Mouse (Mus musculus): ENCODE measurements around the gene Slc26a10.

Gene Slc26a10

DNA sequence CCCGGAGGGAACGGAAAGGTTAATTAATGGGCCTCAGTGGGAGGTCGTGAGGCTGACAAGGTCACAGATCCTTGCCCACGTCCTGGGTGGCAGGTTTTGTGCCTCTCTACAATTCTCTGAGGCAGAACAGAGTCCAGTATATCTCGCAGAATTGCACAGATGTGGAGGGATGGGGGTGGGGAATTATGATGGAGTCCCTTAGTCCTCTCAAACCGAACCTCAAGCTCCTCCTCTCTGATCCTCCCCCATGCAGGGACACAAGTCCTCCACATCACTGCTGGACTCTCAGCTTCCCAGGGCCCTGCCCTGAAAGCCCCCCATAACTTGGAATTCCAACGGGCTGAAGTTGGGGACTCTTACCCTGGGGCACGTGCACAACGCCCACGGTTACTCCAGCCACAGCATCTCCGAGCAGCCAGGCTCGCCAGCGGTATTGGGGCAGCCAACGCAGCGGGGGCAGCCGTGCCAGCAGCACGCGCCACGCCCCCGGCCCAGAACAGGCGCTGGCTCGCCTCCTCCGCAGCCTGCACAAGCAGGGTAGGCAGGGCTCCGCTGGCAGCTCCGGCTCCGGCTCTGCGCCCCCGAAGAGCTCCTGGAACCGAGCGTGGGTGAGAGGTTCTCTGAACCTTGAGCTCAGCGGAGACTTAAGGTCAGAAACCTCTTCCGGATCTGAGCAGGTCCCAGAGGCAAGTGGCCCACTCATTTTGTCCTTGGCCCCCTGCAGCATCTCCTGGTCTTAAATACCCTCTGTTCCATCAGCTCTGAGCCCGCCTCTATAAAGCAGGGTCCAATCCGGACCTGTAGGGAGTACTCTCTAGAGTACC is at the start of gene Slc26a10:
TSS of gene Slc26a10 (minus strand) at position 775 of the 824 bp plus-strand sequence.
- in situ Hi-C loops (cut with MseI, MboI): loop anchor here (5.0 kb wide), 2 partner anchors 42 to 47 kb away; no protein-coding TSS in a partner anchor

GRCm38 (mm10) chr10:127228897-127229296 is 48.5 kb upstream of the Slc26a10 start:
- in situ Hi-C loops (cut with MseI, MboI): loop anchor here in 1 of 2 experiments (5.0 kb wide), 1 partner anchor 52 kb away; no protein-coding TSS in a partner anchor

DNA sequence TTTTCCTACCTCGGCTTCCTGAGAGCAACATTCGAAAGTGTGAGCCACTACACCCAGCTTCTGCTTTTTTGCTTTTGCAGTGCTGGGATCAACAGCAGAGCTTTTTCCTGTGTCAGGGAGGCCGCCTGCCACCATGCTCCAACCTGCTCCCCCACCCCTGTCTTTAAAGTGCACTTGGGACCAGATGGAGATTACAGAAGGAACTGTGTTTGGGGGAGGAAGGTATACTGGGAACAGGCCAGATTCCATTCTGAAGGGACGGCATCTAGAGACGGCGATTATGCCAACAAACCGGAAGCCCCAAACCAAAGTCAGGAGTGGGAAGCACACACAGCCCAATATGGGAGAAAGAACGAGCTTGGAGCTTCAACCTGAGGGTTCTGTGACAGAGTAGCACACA is 46.7 kb upstream of the Slc26a10 start:
- in situ Hi-C loops (cut with MseI, MboI): loop anchor here in 1 of 2 experiments (5.0 kb wide), 1 partner anchor 50 kb away; no protein-coding TSS in a partner anchor

DNA sequence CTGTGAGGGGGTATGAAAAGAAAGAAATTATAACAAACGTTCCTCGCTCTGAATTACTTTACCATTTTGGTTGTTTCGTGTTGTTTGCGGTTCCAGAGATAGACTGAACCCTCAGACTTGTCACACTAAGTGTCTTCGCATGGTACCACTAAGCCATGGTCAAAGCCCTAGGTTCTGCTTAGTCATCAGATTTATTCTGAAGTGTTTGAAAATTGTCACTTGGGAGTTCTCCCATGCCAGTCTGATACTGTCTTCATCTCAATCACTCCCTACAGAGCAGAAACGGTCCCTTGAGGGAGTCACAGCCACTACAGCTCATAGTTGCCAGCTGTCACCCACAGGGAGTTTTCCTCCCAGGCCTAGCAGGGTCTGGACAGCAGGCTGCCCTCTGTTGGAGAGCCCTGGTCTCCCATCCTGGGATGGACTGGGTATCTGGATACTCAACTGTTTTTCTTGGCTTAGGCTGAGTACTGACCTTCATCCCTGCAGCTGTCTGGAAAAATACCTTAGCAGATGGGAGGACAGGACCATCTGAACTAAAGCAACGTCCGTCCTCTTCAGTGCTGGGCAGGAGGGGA is 46.0 kb upstream of the Slc26a10 start:
- in situ Hi-C loops (cut with MseI, MboI): loop anchor here in 1 of 2 experiments (5.0 kb wide), 1 partner anchor 49 kb away; no protein-coding TSS in a partner anchor

DNA sequence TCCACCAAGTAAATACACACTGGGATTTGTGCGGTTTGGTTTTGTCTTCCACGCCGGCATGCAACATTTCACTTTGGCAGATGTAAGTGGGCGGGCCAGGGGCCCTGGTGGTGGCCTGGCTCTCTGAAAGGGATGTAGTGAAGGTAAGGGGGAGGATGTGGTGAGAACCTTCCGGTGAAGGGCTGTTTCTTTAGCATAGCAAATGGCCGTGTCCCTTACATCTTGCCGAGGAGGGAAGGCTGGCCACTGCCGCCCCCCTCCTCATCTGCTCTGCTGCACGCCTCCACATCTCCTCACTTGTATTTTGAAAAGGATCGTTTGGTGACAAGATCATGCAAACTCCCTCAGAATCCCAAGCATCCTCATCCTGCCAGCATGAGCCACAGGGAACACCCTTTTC is 45.3 kb upstream of the Slc26a10 start:
- in situ Hi-C loops (cut with MseI, MboI): loop anchor here in 1 of 2 experiments (5.0 kb wide), 1 partner anchor 48 kb away; no protein-coding TSS in a partner anchor

DNA sequence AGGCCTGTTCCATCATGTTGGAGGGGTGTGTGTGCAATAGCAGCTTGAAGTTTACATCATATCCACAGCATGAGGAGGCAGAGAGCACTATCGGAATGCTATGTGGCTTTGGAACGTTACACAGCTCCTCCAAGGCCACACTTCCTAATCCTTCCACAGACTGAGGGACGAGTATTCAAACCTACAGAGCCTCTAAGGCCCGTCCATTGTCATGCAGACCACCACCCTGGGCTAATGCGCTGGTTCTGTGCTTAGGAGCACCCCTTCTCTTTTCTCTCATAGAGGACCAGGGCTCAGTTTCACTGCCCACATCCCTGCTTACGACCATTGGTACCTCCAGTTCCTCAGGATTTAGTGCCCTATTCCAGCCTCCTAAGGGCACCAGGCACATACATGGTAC is 44.8 kb upstream of the Slc26a10 start:
- in situ Hi-C loops (cut with MseI, MboI): loop anchor here in 1 of 2 experiments (5.0 kb wide), 1 partner anchor 48 kb away; no protein-coding TSS in a partner anchor

GRCm38 (mm10) chr10:127218339-127218738 is 37.9 kb upstream of the Slc26a10 start:
- in situ Hi-C loops (cut with MseI, MboI): no loop called here

DNA sequence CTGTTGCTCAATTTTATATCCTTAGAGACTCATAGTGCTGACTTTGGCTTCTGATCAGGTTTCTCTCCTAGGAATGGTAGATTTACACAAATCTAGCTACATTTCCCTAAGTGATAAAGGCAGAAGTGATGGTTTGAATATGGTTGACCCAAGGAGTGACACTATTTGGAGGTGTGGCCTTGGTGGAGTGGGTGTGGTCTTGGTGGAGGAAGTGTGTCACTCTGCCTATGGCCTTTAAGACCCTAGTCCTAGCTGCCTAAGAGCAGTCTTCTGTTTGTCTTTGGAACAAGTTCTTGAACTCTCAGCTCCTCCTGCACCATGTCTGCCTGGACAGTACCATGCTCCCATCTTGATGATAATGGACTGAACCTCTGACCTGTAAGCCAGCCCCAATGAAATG is 36.7 kb upstream of the Slc26a10 start:
- in situ Hi-C loops (cut with MseI, MboI): no loop called here

DNA sequence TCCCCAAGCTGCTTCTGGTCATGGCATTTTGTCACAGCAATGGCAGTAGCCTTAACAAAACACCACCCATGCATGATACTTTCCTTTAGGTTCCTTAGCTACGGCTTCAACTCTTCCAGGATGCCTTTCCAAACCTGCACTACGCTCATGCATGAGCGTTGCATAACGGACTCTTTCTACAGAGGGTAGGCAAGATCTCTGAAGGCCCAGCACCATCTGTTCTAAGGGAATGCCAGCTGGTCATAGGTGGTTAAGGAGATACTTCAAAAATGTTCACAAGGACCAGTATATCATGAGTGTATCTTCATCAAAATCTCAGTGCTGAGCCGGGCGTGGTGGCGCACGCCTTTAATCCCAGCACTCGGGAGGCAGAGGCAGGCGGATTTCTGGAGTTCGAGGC is 36.0 kb upstream of the Slc26a10 start:
- in situ Hi-C loops (cut with MseI, MboI): no loop called here

DNA sequence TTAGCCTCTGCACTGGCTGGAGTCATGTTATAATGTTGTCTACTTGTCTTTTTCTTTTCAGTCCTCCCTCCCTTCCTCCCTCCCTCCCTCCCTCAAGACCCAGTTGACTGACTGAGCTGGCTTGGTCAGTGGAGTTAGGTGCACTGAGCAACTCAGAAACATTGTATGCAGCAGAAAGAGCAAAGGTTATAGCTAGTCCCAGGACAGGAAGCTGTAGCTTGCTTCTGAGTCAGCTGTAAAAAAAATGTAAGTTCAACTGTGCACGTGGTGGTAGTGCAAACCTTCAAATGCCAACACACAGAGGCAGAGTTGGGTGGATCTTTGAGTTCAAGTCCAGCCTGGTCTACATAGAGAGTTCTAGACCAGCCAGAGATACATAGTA is 34.0 kb upstream of the Slc26a10 start:
- in situ Hi-C loops (cut with MseI, MboI): no loop called here

DNA sequence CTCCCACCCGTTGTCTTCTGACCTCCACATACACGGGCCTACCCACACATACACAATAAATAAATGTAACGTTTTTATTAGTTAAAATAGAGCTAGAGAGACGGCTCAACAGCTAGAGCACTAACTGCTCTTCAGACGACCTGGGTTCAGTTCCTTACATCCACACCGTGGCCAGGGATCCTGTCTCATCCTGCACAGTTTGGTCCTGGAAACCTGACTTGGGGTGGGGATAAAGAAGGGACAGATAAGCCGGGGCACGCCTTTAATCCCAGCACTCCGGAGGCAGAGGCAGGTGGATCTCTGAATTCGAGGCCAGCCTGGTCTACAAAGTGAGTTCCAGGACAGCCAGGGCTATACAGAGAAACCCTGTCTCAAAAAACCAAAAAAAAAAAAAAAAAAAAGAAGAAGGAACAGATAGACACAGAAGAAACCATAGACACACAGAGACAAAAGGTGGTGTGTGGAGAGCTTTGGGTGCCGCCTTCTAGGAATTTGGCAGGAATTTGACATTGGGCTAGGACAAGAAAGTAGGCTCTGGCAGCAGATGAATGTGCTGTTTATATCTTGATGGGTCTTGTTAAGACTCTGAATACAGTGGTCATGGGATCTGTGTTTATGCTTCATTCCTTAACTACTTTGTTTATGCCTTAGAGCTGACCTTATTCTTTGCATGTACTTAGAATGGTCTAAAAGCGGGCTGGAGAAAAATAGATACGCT is 33.4 kb upstream of the Slc26a10 start:
- in situ Hi-C loops (cut with MseI, MboI): no loop called here

DNA sequence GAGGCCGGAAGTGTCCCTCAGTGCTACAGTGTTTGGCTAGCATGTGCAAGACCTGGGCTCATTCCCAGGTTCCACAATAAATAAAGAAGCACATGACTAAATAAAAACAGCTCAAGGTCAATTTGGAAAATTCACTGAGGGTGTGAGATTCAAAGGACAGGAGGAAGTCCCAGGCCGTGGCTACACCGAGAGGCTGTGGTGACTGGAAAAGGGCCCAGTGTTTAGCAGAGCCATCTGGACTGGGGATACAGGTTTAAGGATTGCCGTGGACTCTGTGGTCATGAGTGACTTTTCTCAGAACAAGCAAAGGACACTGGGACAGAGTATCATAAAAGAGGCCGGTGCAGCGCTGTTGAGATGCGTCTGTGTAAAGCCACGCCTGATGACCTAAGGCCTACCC is 32.8 kb upstream of the Slc26a10 start:
- in situ Hi-C loops (cut with MseI, MboI): no loop called here

DNA sequence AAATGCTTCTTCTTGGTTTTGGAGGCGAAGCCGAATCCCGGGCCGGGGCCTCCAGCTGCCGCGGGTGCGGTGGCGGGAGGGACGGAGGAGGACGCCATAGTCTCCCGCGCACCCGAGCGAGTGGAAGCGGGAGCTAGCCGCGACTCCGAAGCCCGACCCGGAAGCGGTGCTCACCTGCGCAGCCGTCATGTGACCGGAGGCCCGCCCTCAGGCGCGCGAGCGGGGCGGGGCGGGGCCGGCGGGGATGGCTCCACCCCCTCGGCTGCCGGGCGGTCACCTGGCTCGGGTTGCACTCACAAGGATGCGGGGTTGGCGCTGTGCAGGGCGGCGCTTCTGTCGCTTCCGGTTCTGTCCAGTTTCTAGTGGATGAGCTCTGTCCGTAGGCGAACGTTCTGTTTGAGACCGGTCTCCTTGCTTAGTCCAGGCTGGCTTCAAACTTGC is 31.0 kb upstream of the Slc26a10 start, which contains the start of gene Pip4k2c:
TSS of gene Pip4k2c (minus strand) at position 172 of the 441 bp plus-strand sequence.
- in situ Hi-C loops (cut with MseI, MboI): no loop called here

- in situ Hi-C loops (cut with MseI, MboI): no loop called here
These were observed 30.5 kb upstream of the Slc26a10 start for GRCm38 (mm10) chr10:127210961-127211405.

- in situ Hi-C loops (cut with MseI, MboI): no loop called here
These were observed 29.6 kb upstream of the Slc26a10 start for GRCm38 (mm10) chr10:127209928-127210570.

DNA sequence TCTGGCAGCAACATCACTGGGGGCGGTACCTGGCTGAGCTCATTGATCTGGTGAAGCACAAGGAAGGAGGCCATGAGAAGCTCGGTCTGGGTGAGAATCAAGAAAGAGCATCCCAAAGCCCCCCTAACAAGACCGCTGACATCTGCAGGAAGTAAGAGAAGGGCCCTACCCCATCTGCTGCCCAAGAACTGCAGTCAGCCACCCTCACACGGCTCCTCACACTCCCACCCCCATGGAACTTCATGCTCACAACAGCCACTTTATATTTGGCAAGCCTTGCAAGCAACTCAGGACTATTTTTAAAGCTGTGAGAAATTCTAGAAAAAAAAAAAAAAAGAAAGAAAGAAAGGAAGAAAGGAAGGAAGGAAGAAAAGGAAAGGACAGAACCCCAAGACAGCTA is 28.5 kb upstream of the Slc26a10 start:
- in situ Hi-C loops (cut with MseI, MboI): no loop called here

DNA sequence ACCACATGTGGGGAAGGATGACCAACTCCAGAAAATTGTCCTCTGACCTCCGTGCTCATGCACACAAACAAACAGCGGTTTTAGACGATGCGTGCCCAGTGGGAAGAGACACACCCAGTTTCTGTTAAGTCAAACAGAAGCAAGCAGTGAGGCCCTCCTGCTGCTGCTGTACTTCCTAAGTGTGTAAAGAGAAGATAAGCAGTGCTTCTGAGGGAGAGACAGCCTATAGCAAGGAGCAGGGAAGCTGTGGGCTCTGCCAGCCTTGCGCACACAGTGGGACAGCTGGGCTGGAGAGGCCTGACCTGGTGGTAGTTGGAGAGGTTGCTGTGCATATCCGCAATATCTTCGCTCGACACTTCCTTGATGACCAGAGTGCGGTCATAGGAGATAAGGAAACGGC is 24.9 kb upstream of the Slc26a10 start:
- in situ Hi-C loops (cut with MseI, MboI): no loop called here

DNA sequence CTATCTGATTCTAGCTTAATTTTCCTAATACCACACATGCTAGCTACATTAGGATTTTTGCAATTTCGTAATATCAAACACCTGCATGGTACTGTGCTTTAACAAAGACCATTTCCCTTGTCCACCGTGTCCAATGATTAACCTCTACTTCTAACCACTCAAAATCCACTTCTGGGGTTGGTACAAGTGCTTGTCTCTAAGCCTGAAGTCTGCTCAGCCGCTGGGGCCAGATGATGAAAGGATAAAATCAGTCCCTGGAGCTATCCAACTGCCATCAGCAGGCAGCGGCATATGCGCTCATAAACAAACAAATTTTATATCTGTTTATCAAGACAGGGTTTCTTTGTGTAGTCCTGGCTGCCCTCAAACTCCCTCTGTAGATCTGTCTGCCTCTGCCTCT is 24.1 kb upstream of the Slc26a10 start:
- in situ Hi-C loops (cut with MseI, MboI): no loop called here

DNA sequence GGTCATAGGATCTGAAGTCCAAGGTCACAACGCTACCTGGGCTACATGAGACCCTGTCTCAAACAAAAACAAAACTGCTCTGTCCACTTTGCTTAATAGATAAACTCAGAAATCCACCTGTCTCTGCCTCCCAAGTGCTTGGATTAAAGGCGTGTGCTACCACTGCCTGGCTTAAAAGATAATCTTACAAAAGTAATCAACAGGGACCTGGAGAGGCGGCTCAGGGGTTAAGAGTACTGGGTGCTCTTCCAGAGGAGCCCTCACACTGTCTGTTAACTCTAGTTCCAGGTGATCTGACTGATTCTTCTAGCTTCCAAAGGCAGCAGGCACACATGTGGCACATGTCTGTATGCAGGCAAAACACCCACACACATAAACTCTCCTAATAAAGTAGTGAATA is 22.7 kb upstream of the Slc26a10 start:
- in situ Hi-C loops (cut with MseI, MboI): no loop called here

GRCm38 (mm10) chr10:127200279-127200678 is 19.8 kb upstream of the Slc26a10 start:
- in situ Hi-C loops (cut with MseI, MboI): no loop called here

DNA sequence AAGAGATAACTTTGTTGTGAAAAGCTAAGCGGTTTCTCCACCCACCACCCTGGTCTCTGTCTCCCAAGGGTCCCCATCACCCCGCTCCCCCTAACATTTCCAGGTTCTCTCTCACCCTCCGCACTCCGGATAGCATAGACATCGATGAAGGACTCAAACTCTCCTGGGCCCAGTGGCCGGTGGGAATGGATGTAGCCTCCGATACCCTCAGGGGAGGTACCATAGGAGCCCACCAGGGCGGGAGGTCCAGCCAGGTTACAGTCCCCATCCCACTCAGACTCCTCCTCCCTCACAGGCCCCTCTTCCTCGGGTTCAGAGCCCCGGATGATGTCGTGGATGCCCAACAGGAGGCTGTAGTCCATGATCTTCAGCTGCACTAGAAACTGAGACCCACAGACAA is 19.0 kb upstream of the Slc26a10 start:
- in situ Hi-C loops (cut with MseI, MboI): no loop called here
